Comparison of ENCODE assay signal across 29 mouse cellular contexts in the genomic region with DNA sequence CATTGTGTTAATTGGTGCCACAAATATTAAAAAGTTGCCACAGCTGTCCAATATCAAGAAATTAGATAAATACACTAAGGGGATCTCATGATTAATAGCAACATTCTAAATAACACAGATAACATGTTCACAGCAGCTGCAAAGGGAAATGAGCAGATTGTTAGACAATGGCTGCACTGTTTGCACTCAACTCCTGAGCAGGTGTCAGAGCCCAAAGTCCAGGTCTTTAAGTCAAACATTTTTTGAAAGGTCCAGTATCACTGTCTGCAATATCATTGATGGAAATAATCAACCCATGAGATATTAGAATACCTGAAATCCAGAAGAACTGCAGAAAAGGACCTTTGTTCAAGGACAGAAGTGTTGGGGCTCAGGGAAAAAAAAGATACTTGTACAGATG. TPM values are rescaled to one million over a fixed set of nuclear protein-coding genes. Genes with fewer than 3 reads are reported as not detected.
A peak's percentile ranks its signal among the peaks of the same experiment; 100 is the strongest.
DNase-seq lines count a peak whose midpoint lies in the region; ATAC-seq and TF ChIP-seq lines count a peak whose summit lies in the region.
"Had no signal": no experiment of that assay in that cellular context is flagged by ENCODE, and none has a peak within 500 bp of the region (broad histone marks: within the 10 kb centered on the region; RNA-seq: fewer than 3 reads in every experiment).

No protein-coding gene starts in this region.

- TF ChIP-seq CTCF in gastrocnemius, adult 2 months (IDR thresholded peaks at IDR 0.05) = no peak
- no peak for TF ChIP-seq CTCF in liver, postnatal 0 days (IDR thresholded peaks at IDR 0.05; ENCODE audit: low read depth)

- peak overlapping the region; percentile 73 for H3K27ac ChIP-seq in gastrocnemius, adult 2 months
- H3K27ac ChIP-seq in liver, postnatal 0 days (ENCODE audit: low read depth) = peak overlapping the region; percentile 49; the same call in 1 of the 2 replicates
- H3K27ac ChIP-seq in liver, embryonic 12.5 days = no peak overlapping the region
- H3K27ac ChIP-seq in intestine, embryonic 15.5 days = no peak overlapping the region
- H3K27ac ChIP-seq in macrophage = peak overlapping the region; percentile 97
- H3K27ac ChIP-seq in hindbrain, embryonic 10.5 days = no peak overlapping the region
- H3K27ac ChIP-seq: embryonic facial prominence, embryonic 10.5 days; embryonic facial prominence, embryonic 13.5 days; forebrain, embryonic 12.5 days; forebrain, embryonic 15.5 days; heart, embryonic 15.5 days; hindbrain, embryonic 12.5 days; hindbrain, embryonic 15.5 days had no signal

- H3K36me3 ChIP-seq in liver, postnatal 0 days (replicated peaks; ENCODE audit: insufficient read depth, low read length) = no peaks in the 10 kb centered on the region
- no peaks in the 10 kb centered on the region for H3K36me3 ChIP-seq in liver, embryonic 12.5 days
- H3K36me3 ChIP-seq in intestine, embryonic 15.5 days = no peaks in the 10 kb centered on the region
- H3K36me3 ChIP-seq in macrophage (ENCODE audit: inconsistent target) = no peaks in the 10 kb centered on the region
- H3K36me3 ChIP-seq in hindbrain, embryonic 10.5 days = no peaks in the 10 kb centered on the region
- H3K36me3 ChIP-seq: embryonic facial prominence, embryonic 10.5 days; embryonic facial prominence, embryonic 13.5 days; forebrain, embryonic 12.5 days; forebrain, embryonic 15.5 days; heart, embryonic 12.5 days; heart, embryonic 15.5 days; hindbrain, embryonic 12.5 days; hindbrain, embryonic 15.5 days had no signal

- H3K9me3 ChIP-seq in liver, postnatal 0 days (ENCODE audit: low read length) = no peaks in the 10 kb centered on the region
- H3K9me3 ChIP-seq in liver, embryonic 12.5 days (replicated peaks) = no peaks in the 10 kb centered on the region
- no peaks in the 10 kb centered on the region for H3K9me3 ChIP-seq in intestine, embryonic 15.5 days
- H3K9me3 ChIP-seq in hindbrain, embryonic 10.5 days = no peaks in the 10 kb centered on the region
- H3K9me3 ChIP-seq: embryonic facial prominence, embryonic 10.5 days; forebrain, embryonic 12.5 days; forebrain, embryonic 15.5 days; heart, embryonic 12.5 days; heart, embryonic 15.5 days; hindbrain, embryonic 12.5 days; hindbrain, embryonic 15.5 days had no signal

- no peak for ATAC-seq in liver, postnatal 0 days
- no peak for ATAC-seq in liver, embryonic 12.5 days
- ATAC-seq in intestine, embryonic 15.5 days = peak; percentile 85
- ATAC-seq: activated CD4-positive, CD25-positive, alpha-beta regulatory T cell, adult 4 months; forebrain, embryonic 15.5 days had no signal

- no peak for DNase-seq in gastrocnemius, adult 2 months
- no peak for DNase-seq in gastrocnemius, postnatal 36 days
- DNase-seq in liver, postnatal 0 days = no peak
- no peak for DNase-seq in kidney, postnatal 4 days
- DNase-seq in hindbrain, embryonic 10.5 days (ENCODE audit: low spot score) = no peak
- DNase-seq: adrenal gland, postnatal 10 days; adrenal gland, postnatal 36 days; cerebellum, adult 11-12 months; cerebellum, adult 8-10 months; cerebellum, postnatal 10 days; cerebellum, postnatal 36 days; embryo, embryonic 11 days; gastrocnemius, postnatal 14 days; heart, postnatal 10 days; heart, postnatal 4 days; kidney, adult 11 months had no signal

- no peaks in the 10 kb centered on the region for H3K79me2 ChIP-seq in macrophage (ENCODE audit: inconsistent target)

- no peak overlapping the region for H3K4me2 ChIP-seq in liver, postnatal 0 days (ENCODE audit: low read depth, low read length)
- no peak overlapping the region for H3K4me2 ChIP-seq in liver, embryonic 12.5 days
- H3K4me2 ChIP-seq in intestine, embryonic 15.5 days (replicated peaks) = no peak overlapping the region
- H3K4me2 ChIP-seq: embryonic facial prominence, embryonic 13.5 days; forebrain, embryonic 12.5 days; forebrain, embryonic 15.5 days; heart, embryonic 12.5 days; heart, embryonic 15.5 days; hindbrain, embryonic 12.5 days; hindbrain, embryonic 15.5 days had no signal

- H3K27me3 ChIP-seq in liver, postnatal 0 days (ENCODE audit: insufficient read depth, low read length) = no peaks in the 10 kb centered on the region
- H3K27me3 ChIP-seq in liver, embryonic 12.5 days (replicated peaks) = no peaks in the 10 kb centered on the region
- no peaks in the 10 kb centered on the region for H3K27me3 ChIP-seq in intestine, embryonic 15.5 days (replicated peaks)
- H3K27me3 ChIP-seq in hindbrain, embryonic 10.5 days (ENCODE audit: insufficient read depth, poor library complexity, severe bottlenecking) = 0 out of 2 replicates have a peak, but pooled peaks cover 7% of the 10 kb centered on the region
- H3K27me3 ChIP-seq: embryonic facial prominence, embryonic 13.5 days; forebrain, embryonic 15.5 days; heart, embryonic 12.5 days; heart, embryonic 15.5 days; hindbrain, embryonic 15.5 days had no signal

- peaks cover 8% of the 10 kb centered on the region; the same call in 1 of the 2 replicates for H3K4me1 ChIP-seq in liver, postnatal 0 days (ENCODE audit: insufficient read depth)
- H3K4me1 ChIP-seq in liver, embryonic 12.5 days = no peaks in the 10 kb centered on the region
- 0 out of 2 replicates have a peak, but pooled peaks cover 3% of the 10 kb centered on the region for H3K4me1 ChIP-seq in intestine, embryonic 15.5 days (replicated peaks)
- H3K4me1 ChIP-seq in hindbrain, embryonic 10.5 days (replicated peaks) = peaks cover 7% of the 10 kb centered on the region; the same call in 1 of the 2 replicates
- H3K4me1 ChIP-seq: embryonic facial prominence, embryonic 13.5 days; forebrain, embryonic 12.5 days; forebrain, embryonic 15.5 days; hindbrain, embryonic 15.5 days had no signal

- intact Hi-C loops in gastrocnemius, adult 2 months (cut with DNase I) = no loop called here
- intact Hi-C loops in gastrocnemius, postnatal 36 days (cut with DNase I) = no loop called here

- no peak overlapping the region for H3K4me3 ChIP-seq in gastrocnemius, adult 2 months
- H3K4me3 ChIP-seq in liver, postnatal 0 days (ENCODE audit: low read depth, low read length) = no peak overlapping the region
- no peak overlapping the region for H3K4me3 ChIP-seq in liver, embryonic 12.5 days
- no peak overlapping the region for H3K4me3 ChIP-seq in intestine, embryonic 15.5 days (replicated peaks)
- H3K4me3 ChIP-seq in macrophage (ENCODE audit: inconsistent target) = no peak overlapping the region
- no peak overlapping the region for H3K4me3 ChIP-seq in hindbrain, embryonic 10.5 days
- H3K4me3 ChIP-seq: embryonic facial prominence, embryonic 10.5 days; embryonic facial prominence, embryonic 13.5 days; erythroblast, embryonic 14.5 days; forebrain, embryonic 12.5 days; forebrain, embryonic 15.5 days; heart, embryonic 12.5 days; heart, embryonic 15.5 days; hindbrain, embryonic 12.5 days; hindbrain, embryonic 15.5 days had no signal

- H3K9ac ChIP-seq in liver, postnatal 0 days (replicated peaks) = no peak overlapping the region
- H3K9ac ChIP-seq in liver, embryonic 12.5 days = no peak overlapping the region
- no peak overlapping the region for H3K9ac ChIP-seq in intestine, embryonic 15.5 days
- H3K9ac ChIP-seq: embryonic facial prominence, embryonic 13.5 days; forebrain, embryonic 12.5 days; forebrain, embryonic 15.5 days; heart, embryonic 12.5 days; heart, embryonic 15.5 days; hindbrain, embryonic 12.5 days; hindbrain, embryonic 15.5 days had no signal

- TF ChIP-seq EP300 in liver, postnatal 0 days (IDR thresholded peaks at IDR 0.05; ENCODE audit: low read depth) = no peak

RNA-seq across cellular contexts. Expression of a gene that starts 53.4 kb away (rescaled TPM):
- 1 to 10 TPM; 1.1 to 1.2 TPM for total RNA-seq in gastrocnemius, adult 2 months (2021)
- 1 to 10 TPM; 1.1 TPM for total RNA-seq in gastrocnemius, postnatal 36 days (2021)
- polyA plus RNA-seq in liver, postnatal 0 days (2015; fragmentation: Nextera tagmentation; extraction: Ambion mirVana) = 0.47 and 0.60 TPM in 2 replicates
- polyA plus RNA-seq in liver, embryonic 12.5 days (2016; fragmentation: Nextera tagmentation; extraction: Ambion mirVana) = 0.25 and 0.29 TPM in 2 replicates
- 0.16 and 0.62 TPM in 2 replicates for polyA plus RNA-seq in intestine, embryonic 15.5 days (2015; fragmentation: Nextera tagmentation; extraction: Ambion mirVana)
- total RNA-seq in macrophage (2018; cell fraction: chromatin; rRNA removed) = 1 to 10 TPM in 4 of 26 experiments, under 1 TPM in 12, not detected in 10; 0.16 to 1.9 (median 0.52) TPM
- under 1 TPM; 0.05 to 0.44 (median 0.19) TPM for total RNA-seq in macrophage (2018; cell fraction: cytosol; rRNA removed)
- 1 to 10 TPM in 3 of 26 experiments, under 1 TPM in 16, not detected in 7; 0.18 to 2.2 (median 0.56) TPM for total RNA-seq in macrophage (2018; cell fraction: nucleus; rRNA removed)
- 0.19 to 0.25 TPM (median 0.20 TPM) in 3 replicates for polyA plus RNA-seq in macrophage (2018)
- polyA plus RNA-seq in hindbrain, embryonic 10.5 days (2016; fragmentation: Nextera tagmentation; extraction: Ambion mirVana) = 0.43 and 0.68 TPM in 2 replicates
- polyA plus RNA-seq: erythroblast, embryonic 14.5 days had no signal

Comparison
In these comparisons a context has a peak if more than half of its experiments do, and no peak if none do; other contexts are left out.
1. H3K27ac ChIP-seq: peak in gastrocnemius, adult 2 months (single experiment), liver, postnatal 0 days (single experiment) and macrophage (single experiment); none in liver, embryonic 12.5 days (single experiment), intestine, embryonic 15.5 days (single experiment) and hindbrain, embryonic 10.5 days (single experiment).